Mouse (Mus musculus): ENCODE results near the gene Galnt17.

- TF ChIP-seq POLR2A (IDR thresholded peaks at IDR 0.05; ENCODE audit: insufficient read length, low read depth) (no peak), E2F4 (IDR thresholded peaks at IDR 0.05; ENCODE audit: insufficient read depth) (no peak), TCF12 (IDR thresholded peaks at IDR 0.05; ENCODE audit: insufficient read depth, poor library complexity, severe bottlenecking) (no peak), POLR2AphosphoS2 (IDR thresholded peaks at IDR 0.05; ENCODE audit: insufficient read length, low read depth) (no peak), TCF3 (IDR thresholded peaks at IDR 0.05; ENCODE audit: insufficient read length, low read depth) (no peak), MAX (IDR thresholded peaks at IDR 0.05; ENCODE audit: low read depth) (no peak), USF1 (IDR thresholded peaks at IDR 0.05; ENCODE audit: low read depth) (no peak)
These were observed 130.4 kb downstream of the Galnt17 start for GRCm38 (mm10) chr5:131177851-131178250.

Data from myocyte (in vitro differentiated cells).